Mouse (Mus musculus) hindbrain, embryonic 16.5 days (tissue): ENCODE results near the gene Rnf130. TPM values are rescaled to one million over a fixed set of nuclear protein-coding genes. Genes with fewer than 3 reads are reported as not detected.

ENCODE experiments used
- ATAC-seq: fragments of 200-750 bp; cut with Nextera tagmentation; 2 replicates; pipeline ENCODE4 v1.8.0; 2017; ENCODE audit warnings: moderate TSS enrichment, moderate library complexity
- H3K27ac ChIP-seq: fragments of 300-500 bp; sonication (generic); 2 replicates; pipeline ENCODE4 v1.5.1; 2014; ENCODE audit warnings: low read depth, mild to moderate bottlenecking, control low read depth, low read length, moderate library complexity
- H3K27me3 ChIP-seq: fragments of 300-500 bp; sonication (generic); replicated peaks from 2 replicates; pipeline ENCODE4 v1.6.1; 2014; ENCODE audit warnings: low read length; ENCODE audit not compliant: control insufficient read depth, insufficient read depth
- H3K36me3 ChIP-seq: fragments of 300-500 bp; sonication (generic); 2 replicates; pipeline ENCODE4 v1.6.1; 2014; ENCODE audit warnings: mild to moderate bottlenecking, low read length, moderate library complexity, mixed read lengths; ENCODE audit not compliant: control insufficient read depth, insufficient read depth
- H3K4me1 ChIP-seq: fragments of 300-500 bp; sonication (generic); 2 replicates; pipeline ENCODE4 v1.6.1; 2014; ENCODE audit warnings: low read depth, low read length; ENCODE audit not compliant: control insufficient read depth, insufficient read depth
- H3K4me2 ChIP-seq: fragments of 300-500 bp; sonication (generic); 2 replicates; pipeline ENCODE4 v1.6.1; 2014; ENCODE audit warnings: mild to moderate bottlenecking, low read length, control low read depth, moderate library complexity
- H3K4me3 ChIP-seq: fragments of 300-500 bp; sonication (generic); 2 replicates; pipeline ENCODE4 v1.5.1; 2014; ENCODE audit warnings: mild to moderate bottlenecking, low read length, control low read depth, moderate library complexity
- H3K9ac ChIP-seq: fragments of 300-500 bp; sonication (generic); 2 replicates; pipeline ENCODE4 v1.6.1; 2014; ENCODE audit warnings: low read depth, mild to moderate bottlenecking, control low read depth, low read length, moderate library complexity
- H3K9me3 ChIP-seq: fragments of 300-500 bp; sonication (generic); 2 replicates; pipeline ENCODE4 v1.6.1; 2014; ENCODE audit warnings: mild to moderate bottlenecking, low read length, moderate library complexity; ENCODE audit not compliant: control insufficient read depth
- WGBS: fragments of 180-500 bp; shearing (Covaris S2); extraction: QIAGEN DNeasy Blood & Tissue Kit; methylation state at CpG from one replicate; pipeline ENCODE4 v1.1.7; 2014; 5-methylcytosine and 5-hydroxymethylcytosine counted together
- polyA plus RNA-seq: library from polyadenylated mRNA; unstranded; fragments of >200 nt; fragmentation: Nextera tagmentation; extraction: Ambion mirVana; gene quantifications from 2 replicates; pipeline ENCODE4 v1.2.1, GENCODE M21; 2015

Rnf130 gene
- polyA plus RNA-seq, 1 experiment from 2014 or later, result 32.6 TPM

DNA sequence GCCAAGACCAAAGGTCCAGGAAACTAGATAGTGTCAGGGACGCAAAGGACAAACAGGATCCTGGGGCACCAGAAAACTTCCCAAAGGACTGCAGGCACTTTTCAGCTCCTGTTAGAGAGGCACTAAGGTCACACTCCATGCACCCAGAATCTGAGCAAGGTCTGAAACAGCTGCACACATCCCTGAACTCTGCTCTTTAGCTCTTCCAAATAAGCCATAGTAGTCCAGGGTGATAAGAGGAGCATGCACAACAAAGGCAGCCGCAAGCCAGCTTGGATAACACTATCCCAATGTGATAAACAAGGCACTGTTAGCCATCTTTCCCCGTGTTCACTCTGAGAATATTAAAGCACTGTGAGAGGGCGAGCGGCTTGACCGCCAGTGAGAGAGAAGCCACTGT lies 78.9 kb downstream of the Rnf130 start:
- Histone ChIP-seq H3K4me1 (no peaks in the 10 kb centered on the region; the same call in none of the 2 replicates), H3K9me3 (no peaks in the 10 kb centered on the region), H3K9ac (no peak overlapping the region), H3K36me3 (peaks cover 5% of the 10 kb centered on the region), H3K27ac (peak overlapping the region; percentile 24; the same call in 1 of the 2 replicates), H3K4me3 (no peak overlapping the region), H3K27me3 (no peaks in the 10 kb centered on the region), H3K4me2 (no peak overlapping the region)
- 84% methylated on average over 6 of the region's 6 CpGs for WGBS
- no peak for ATAC-seq

DNA sequence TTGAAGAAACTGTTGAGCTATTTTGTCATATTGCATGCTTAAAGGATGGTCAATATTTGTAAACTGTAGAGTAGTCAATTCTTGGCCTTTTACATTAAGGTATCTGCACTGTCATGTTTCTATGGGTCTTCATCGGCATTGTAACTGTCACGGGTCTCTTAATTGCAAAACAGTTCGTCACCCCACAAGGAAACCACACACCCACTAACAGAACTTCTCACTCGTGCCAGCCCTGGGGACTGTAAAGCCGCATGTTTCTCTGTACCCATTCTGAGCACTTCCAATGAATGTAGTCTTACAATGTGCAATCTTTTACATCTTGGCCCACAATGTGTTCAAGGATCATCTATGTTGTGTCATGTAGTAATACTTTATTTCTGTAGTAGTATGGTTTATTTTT lies 80.1 kb downstream of the Rnf130 start:
- Histone ChIP-seq H3K36me3 (peaks cover 5% of the 10 kb centered on the region), H3K4me3 (no peak overlapping the region), H3K27ac (no peak overlapping the region), H3K27me3 (no peaks in the 10 kb centered on the region), H3K9ac (no peak overlapping the region), H3K4me1 (no peaks in the 10 kb centered on the region; the same call in none of the 2 replicates), H3K4me2 (no peak overlapping the region), H3K9me3 (no peaks in the 10 kb centered on the region)
- 90% methylated on average over 5 of the region's 5 CpGs for WGBS
- ATAC-seq, result no peak

DNA sequence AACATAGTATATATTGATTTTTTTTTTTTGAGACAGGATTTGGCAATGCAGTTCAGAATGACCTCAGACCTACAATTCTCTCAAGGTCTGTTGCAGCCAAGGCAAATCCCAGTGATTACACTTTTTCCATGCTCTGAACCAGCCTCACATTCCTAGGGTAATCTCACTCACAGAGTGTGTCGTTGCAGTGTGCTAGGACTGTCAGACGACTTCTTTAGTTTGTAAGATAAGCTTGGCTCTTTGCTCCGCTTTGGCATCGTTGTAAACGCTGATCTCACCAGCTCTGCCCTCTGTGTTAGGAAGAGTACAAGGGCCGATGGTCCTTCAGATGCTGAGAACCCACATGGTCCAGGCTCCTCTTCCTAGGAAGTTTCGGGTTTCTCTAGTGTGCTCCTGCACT lies 80.9 kb downstream of the Rnf130 start:
- no peak for ATAC-seq
- Histone ChIP-seq H3K27ac (no peak overlapping the region), H3K4me2 (no peak overlapping the region), H3K9ac (no peak overlapping the region), H3K36me3 (peaks cover 5% of the 10 kb centered on the region), H3K4me3 (no peak overlapping the region), H3K9me3 (no peaks in the 10 kb centered on the region), H3K27me3 (no peaks in the 10 kb centered on the region), H3K4me1 (no peaks in the 10 kb centered on the region; the same call in 1 of the 2 replicates)
- WGBS, result 83% methylated on average over 7 of the region's 7 CpGs

DNA sequence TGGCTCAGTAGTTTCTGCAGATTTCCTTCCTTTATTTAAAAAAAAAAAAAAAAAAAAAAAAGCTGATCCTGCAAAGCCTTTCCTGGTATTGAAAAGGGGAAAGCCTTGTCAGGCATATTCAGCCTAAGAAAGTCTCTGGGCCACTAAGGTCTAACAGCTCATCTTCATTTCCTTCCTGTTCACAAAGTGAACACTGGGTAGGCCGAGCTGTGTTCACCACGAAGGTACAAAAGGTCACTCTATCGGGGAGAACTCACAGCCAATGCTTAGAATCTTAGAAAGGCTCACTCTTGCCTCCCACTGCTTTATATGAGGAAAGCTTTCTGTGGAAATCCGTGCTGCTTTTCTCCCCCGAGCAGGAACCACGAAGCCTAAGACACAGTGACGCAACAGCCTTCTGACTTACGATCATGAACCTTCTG lies 83.7 kb downstream of the Rnf130 start:
- H3K4me1 ChIP-seq, result no peaks in the 10 kb centered on the region; the same call in 1 of the 2 replicates
- 79% methylated on average over 8 of the region's 8 CpGs for WGBS
- H3K4me2 ChIP-seq, result no peak overlapping the region
- no peak overlapping the region for H3K9ac ChIP-seq
- ATAC-seq, result no peak
- H3K4me3 ChIP-seq, result no peak overlapping the region
- no peak overlapping the region for H3K27ac ChIP-seq
- no peaks in the 10 kb centered on the region for H3K9me3 ChIP-seq
- H3K27me3 ChIP-seq, result no peaks in the 10 kb centered on the region
- H3K36me3 ChIP-seq, result peaks cover 2% of the 10 kb centered on the region; the same call in 1 of the 2 replicates

DNA sequence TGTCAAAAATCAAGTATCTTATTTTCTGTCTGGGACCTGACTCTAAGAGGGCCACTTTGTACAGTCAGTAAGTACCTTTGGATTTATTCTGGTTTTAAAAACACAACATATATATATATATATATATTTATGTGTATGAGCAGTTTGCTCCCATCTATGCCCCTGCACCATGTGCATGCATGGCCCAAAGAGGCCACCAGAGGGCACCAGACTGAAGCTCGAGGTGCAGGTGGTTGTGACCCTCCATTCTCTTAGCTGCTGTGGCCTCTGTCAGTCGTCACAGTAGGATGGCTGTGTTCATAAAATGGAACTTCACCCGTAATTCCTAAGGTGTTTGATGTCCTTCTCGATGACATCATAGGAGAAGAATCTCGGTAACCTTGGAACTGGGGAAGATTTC lies 89.2 kb downstream of the Rnf130 start:
- ATAC-seq, result no peak
- no peaks in the 10 kb centered on the region for H3K4me1 ChIP-seq
- H3K9ac ChIP-seq, result no peak overlapping the region
- no peaks in the 10 kb centered on the region for H3K9me3 ChIP-seq
- no peak overlapping the region for H3K27ac ChIP-seq
- H3K27me3 ChIP-seq, result no peaks in the 10 kb centered on the region
- H3K4me3 ChIP-seq, result no peak overlapping the region
- WGBS, result 20% methylated on average over 5 of the region's 5 CpGs
- no peaks in the 10 kb centered on the region for H3K36me3 ChIP-seq
- H3K4me2 ChIP-seq, result no peak overlapping the region

DNA sequence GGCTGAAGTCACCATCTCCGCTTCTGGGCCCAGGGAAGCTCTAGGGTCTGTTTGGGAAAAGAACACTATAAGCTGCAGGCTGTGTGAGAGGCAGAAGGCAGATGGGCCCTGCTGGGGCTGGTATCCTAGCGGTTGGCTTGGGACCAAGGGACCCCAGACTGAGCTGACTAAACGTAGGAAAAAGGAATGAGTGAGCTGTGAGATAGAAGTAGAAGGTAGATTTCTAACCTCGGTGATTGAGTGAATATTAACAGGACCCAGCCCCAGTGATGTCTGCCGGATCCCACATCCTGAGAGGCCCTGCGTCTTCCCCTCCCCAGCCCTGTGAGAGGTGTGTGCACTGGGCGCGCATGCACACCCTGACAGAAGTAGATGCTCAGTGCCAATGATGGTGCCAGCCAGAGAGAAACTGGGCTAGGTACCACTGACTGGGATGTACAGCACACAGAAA lies 97.5 kb downstream of the Rnf130 start:
- Histone ChIP-seq H3K9ac (no peak overlapping the region), H3K27me3 (no peaks in the 10 kb centered on the region), H3K9me3 (no peaks in the 10 kb centered on the region), H3K36me3 (peaks cover 10% of the 10 kb centered on the region; the same call in 1 of the 2 replicates), H3K4me3 (no peak overlapping the region), H3K4me1 (no peaks in the 10 kb centered on the region), H3K4me2 (no peak overlapping the region), H3K27ac (no peak overlapping the region)
- ATAC-seq, result no peak
- 77% methylated on average over 8 of the region's 8 CpGs for WGBS

DNA sequence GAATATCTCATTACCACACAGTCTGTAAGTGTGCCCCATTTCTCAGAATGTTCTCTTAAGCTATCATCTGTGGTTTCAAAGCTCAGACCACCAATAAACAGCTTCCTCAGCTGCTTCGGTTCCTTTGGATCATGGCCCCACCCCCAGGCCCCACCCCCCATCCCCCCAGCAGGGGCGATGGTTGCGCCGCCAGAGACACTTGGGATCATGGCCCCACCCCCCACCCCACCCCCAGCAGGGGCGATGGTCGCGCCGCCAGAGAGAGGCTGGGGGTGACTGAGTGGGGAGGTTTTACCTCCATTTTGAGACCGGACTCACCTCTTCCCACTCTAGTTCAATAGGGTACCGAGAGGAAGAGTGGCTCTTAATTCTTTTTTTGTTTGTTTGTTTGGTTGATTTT lies 102.6 kb downstream of the Rnf130 start:
- H3K4me3 ChIP-seq, result no peak overlapping the region
- no peak overlapping the region for H3K9ac ChIP-seq
- H3K27me3 ChIP-seq, result no peaks in the 10 kb centered on the region
- peaks cover 11% of the 10 kb centered on the region for H3K4me1 ChIP-seq
- H3K4me2 ChIP-seq, result peak overlapping the region; percentile 44
- WGBS, result 3% methylated on average over 10 of the region's 10 CpGs
- H3K36me3 ChIP-seq, result no peaks in the 10 kb centered on the region
- ATAC-seq, result no peak
- H3K9me3 ChIP-seq, result no peaks in the 10 kb centered on the region
- H3K27ac ChIP-seq, result no peak overlapping the region

DNA sequence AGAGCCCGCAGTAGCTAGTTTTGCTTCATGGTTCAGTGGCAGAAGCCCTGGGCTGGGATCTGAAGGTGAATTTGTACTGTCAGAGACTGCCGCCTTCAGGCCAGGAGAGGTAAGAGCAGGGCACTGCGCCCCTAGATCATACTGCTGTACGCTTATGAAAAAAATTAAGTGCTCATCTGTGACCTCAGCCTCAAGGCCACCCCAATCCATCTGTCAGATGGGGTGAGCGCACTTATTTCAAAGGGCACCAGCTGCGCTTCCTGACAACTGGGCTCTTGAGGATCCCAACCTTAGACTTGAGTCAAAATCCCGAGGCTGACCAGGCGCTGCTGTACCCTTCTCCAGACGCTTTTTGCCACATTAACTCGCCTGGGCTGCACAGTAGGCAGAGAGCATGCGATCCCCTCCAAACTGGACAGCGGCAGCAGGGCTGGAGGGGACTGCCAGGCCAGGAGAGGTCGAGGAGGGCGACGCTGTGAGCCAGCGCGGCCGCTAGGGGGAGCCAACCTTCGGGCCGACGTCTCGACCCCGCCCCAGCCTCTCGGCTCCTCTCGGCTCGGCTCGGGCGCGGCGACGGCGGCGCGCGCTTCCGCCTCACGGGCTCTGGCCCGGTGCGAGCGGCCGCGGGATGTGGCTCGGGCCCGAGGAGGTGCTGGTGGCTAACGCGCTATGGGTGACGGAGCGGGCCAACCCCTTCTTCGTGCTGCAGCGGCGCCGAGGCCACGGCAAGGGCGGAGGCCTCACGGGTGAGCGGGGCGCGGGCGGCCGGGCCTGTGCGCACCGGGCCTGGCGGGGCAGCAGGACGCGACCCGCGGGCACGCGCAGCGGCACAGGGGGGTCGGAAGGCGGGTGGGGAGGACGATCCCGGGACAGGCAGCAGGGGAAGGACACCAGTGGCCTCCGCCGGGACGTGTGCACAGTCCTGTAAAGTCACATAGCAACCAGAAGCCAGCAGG lies 105.9 kb downstream of the Rnf130 start, which contains the start of gene Tbc1d9b:
Gene Tbc1d9b, plus strand, starts transcription at position 586 of the 956 bp plus-strand sequence.
- under 1% methylated on average over 70 of the region's 77 CpGs for WGBS
- peak; percentile 91 for ATAC-seq
- H3K27ac ChIP-seq, result peak within 1 kb of the TSS; percentile 88

DNA sequence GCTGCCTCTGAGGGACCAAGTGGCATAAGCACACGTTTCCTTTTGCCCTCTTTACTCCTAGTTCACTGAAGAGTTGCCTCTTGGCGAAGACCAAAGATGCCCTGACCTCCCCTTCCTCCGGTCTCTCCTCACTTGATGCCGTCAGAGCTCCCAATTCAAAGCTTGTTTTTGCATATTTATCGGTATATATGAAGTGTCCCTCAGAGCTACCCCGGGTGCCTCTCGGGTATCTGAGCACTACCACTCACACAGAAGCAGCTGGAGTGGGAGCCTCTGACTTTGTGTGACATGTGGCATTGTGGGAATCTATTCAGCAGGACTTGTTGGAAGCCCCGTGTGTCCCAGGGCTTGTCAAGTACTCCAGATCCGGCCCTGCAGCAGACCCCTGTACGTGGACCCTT lies 106.7 kb downstream of the Rnf130 start:
- Histone ChIP-seq H3K27me3 (no peaks in the 10 kb centered on the region), H3K9me3 (no peaks in the 10 kb centered on the region), H3K36me3 (no peaks in the 10 kb centered on the region), H3K4me3 (peak overlapping the region; percentile 81), H3K4me2 (peak overlapping the region; percentile 76), H3K9ac (peak overlapping the region; percentile 99), H3K27ac (peak overlapping the region; percentile 88), H3K4me1 (peaks cover 11% of the 10 kb centered on the region)
- peak; percentile 1; the same call in 1 of the 2 replicates for ATAC-seq
- WGBS, result 8% methylated on average over 10 of the region's 10 CpGs

More for the DNA sequence above, 105.9 kb downstream of the Rnf130 start, which contains the start of gene Tbc1d9b:
- Histone ChIP-seq H3K27me3 (no peaks in the 10 kb centered on the region), H3K4me3 (peak within 1 kb of the TSS; percentile 81), H3K36me3 (no peaks in the 10 kb centered on the region), H3K4me1 (peaks cover 11% of the 10 kb centered on the region), H3K4me2 (peak within 1 kb of the TSS; percentile 76), H3K9me3 (no peaks in the 10 kb centered on the region), H3K9ac (peak within 1 kb of the TSS; percentile 99)
